Mouse (Mus musculus): ENCODE measurements at regions not wholly inside any gene's neighbourhood (a gene's known extent, or its start where the extent isn't known, plus 50 kb on each side); places are given as distances from the start of the nearest gene placed in this dataset.

DNA sequence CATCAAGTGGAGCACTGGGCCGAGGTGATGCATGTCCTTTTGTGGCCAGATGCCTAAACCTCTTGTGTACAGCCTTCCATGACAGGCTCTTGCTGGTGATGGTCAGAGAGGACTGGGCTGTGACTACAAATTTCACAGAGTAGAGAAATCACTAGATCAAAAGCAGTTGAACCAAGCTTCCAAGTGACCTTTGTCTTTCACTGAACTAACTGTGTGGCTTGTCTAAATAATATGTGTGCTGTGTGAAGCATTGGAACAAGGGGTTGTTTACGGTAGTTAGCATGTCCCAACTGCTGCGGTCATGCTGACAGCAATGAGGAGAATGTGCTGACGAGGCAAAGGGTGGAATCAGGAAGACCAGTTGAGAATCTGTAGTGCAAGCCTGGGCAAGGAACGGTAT, 55.3 kb upstream of the D16Ertd472e start:
- DNase-seq, result peak; percentile 44

DNA sequence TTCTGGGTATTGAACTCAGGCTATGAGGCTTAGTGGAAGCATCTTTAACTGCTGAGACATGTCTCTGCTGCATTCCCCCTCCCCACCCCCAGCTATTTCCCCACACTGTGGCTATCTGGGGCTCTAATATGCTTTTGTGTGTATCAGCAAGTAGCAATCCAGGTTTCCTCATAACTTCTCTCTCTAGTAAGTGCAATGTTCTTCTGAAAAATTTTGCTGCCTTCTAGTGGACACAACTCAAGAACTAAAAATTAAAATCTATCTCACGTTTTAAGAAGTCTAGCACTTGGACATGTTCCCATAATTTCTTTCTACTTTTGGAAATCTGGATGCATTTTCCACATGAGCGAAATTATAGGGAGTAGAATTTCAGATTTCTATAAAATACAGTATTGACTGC, 50.3 kb upstream of the D16Ertd472e start:
- peak; percentile 21 for DNase-seq
